Mouse (Mus musculus) v-Abl transformed pro-B cells (cell line): ENCODE data around the gene Mlh3.

Experiments used
- in situ Hi-C, 2 experiments: fragments of 400-800 bp; cut with MboI; formaldehyde crosslinking; loops; one replicate each; pipeline ENCODE4 v1.15.1; 2025; ENCODE audit not compliant: unreplicated experiment in 2 of 2

Gene Mlh3

DNA sequence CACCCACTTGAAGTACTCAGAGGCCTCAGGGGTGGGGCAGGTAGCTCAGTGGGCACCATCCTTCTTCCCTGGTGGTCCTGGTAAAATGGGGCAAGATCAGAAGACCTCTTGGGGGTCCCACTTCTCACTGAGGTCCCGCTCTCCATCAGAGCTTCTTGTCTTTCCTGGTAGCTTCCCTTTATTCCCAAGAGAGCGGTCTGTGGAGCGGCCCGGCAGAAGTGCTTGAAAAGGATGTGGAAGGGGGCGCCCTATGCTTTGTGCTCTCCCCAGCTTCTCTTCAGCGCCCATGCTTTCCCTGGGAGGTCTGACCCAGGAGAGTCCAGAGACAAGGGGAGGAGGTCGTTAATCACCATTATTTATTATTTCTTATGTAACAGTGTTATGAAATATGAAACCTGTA is 73.0 kb downstream of the Mlh3 start:
- in situ Hi-C loops = no loop called here

DNA sequence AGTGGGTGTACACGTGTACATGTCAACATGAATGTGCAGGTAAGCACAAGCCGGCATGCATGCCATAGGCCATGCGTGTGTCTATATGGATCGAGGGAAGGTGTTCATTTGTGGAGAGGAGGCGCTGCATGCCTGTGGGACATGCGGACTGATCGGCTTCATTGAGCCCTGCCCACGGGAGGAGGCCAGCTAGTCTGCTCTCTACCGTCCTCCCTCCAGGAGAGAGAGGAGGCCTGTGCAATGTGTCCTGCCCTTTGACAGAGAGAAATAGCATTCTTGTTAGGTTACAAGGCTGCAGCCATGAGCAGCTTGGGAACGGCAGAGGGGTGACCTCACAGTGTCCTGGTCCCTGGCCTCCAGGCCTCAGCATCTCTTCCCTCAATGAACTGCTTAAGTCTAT is 74.2 kb downstream of the Mlh3 start:
- in situ Hi-C loops = no loop called here

DNA sequence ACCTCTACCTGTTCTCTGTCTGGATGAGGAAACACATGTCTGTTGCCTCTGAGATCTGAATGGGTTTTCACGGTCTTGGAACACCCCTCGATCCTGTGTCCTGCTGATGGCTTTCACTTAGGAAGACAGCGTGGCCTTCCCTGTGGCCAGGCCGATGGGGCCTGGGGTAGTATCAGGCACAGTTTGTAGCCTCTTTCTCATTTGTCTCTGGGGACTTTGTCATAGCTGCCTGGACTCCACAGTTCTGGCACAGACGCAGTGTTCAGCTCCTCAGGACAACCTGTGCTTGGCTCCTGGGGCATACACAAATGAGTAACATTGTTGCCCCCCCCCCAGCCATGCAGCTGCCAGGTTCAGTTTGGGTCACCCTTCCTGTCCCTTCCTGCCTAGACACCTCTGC is 75.3 kb downstream of the Mlh3 start:
- in situ Hi-C loops = no loop called here

DNA sequence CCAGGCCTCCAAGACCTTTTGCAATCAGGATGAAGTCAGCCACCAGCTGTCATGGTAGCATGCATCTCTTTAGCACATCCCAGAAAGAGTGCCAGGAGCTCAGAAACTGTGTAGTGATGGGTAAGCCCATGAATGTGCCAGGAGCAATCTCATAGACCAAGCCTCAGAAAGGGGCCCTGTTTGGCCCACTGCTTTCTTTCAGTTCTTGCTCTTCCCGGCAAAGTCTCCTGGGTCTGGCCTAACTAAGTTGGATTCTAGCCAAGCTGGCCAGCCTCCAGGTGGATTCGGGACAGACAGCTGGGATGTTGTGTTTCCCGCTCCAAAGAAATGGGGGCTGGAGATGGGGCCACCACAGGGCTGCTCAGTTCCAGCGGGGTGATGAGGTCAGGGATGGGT is 75.8 kb downstream of the Mlh3 start:
- in situ Hi-C loops = no loop called here

DNA sequence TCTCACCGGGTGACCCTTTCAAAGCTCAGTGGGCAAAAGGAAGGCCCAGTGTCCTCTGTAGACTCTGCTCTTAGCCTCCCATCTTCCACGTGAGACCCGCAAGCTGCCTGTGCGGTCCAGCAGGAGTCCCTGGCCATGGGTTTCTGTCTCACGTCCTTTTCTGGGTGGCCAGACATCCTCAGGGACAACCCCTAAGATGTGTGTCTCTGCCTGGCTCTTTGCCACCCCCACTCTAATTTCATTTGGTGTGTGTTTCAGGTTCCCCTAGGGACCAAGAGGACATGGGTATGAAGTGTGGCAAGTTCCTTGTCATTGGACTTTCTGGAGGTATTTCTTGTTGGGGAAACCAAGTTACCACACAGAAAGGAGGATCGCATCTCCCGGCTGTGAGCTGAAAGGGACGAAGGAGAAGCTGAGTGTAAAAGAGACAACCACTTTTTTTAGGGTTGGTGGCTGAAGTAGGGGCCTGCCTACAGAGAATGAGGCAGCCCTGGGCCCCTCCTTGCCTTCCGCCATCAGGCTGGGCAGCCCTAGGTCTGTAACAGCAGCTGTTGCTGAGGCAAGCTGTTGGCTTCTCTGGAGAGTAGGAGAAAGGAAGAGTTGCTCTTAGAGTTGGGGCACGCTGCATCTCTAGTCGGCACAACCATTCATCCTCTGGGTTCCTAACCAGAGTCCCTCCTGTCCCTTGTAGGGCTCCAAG is 76.3 kb downstream of the Mlh3 start:
- in situ Hi-C loops = no loop called here

DNA sequence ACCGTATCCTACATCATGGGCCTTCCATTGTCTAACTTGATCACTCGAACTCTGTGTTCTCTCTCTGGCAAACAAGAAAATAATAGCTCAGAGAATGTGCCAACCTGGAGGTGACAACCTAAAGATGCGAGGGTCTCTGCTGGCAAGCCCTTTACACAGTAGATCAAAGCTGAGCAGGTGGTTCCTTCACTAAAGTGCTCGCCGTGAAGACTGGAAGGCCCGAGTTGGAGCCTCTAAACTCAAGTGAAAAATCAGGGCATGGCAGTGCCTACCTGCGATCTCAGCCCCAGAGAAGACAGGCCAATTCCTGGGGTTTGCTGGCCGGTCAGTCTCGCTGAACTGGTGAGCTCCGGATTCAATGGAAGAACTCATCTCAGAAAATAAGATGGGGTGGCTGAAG is 77.3 kb downstream of the Mlh3 start:
- in situ Hi-C loops = no loop called here

DNA sequence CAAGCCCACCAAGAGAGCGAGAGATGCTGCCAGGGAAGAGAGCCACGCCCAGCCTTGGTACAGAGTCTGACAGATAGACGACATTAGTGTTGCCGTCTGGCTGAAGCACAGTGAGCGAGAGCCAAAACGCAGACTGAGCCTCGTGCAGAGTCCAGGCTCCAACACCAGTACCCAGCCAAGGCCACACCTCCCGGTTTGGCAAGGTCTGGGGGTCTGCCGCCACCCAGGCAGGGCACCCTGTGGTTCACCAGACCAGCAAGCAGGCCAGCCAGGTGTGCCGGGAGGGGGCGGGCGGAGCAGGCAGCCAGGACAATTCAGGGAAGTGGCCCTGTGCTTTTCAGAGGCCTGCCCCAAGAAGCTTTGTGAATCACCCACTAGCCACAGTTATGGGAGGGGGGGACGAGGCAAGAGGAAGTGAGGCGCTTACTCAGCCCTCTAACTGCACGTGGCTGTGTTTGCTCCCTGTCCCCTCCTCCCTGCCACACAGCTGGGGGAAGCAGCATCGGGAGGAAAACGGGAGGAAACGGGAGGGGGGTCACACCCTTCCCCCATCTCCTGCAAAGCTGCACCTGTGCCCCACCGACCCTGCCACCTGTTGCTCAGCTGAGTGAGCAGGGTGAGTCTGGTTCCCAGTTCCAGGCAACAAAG is 77.8 kb downstream of the Mlh3 start:
- in situ Hi-C loops = no loop called here

DNA sequence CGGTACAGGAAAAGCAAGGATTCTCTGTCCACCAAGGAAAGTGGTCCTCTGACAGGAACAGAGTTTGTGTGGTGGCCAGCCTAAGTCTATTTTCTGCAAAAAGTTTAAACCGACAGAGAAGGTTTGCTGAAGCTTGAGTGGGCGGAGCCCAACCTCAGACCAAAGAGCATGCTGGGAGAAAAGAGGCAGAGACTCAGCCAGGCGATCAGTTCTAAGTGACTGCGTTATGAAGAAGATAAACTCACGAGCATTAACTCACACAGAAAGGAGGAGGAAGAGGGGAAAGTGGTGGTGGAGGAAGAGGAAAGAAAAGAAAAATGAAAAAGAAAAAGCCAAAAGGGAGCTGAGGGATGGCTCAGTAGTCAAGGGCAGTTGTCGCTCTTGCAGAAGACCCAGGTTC is 80.1 kb downstream of the Mlh3 start:
- in situ Hi-C loops = no loop called here

DNA sequence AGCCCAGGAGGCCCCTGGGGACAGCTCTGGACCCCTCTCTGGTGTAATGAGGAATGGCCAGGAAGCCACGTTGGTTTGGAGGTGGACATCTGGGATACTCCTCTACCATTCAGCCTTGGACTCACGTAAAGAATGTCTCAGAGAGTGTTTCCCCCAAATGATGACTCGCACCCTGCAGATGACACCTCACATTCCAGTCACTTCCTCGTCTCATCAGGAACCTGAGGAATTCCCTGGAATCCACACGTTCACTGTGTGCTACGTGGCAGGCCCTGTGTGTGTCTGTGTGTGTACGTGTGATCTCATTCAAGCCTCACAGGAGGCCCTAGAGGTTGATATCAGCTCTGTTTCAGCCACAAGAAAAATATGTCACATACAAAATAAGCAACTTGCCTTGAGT is 84.0 kb downstream of the Mlh3 start:
- in situ Hi-C loops = no loop called here

DNA sequence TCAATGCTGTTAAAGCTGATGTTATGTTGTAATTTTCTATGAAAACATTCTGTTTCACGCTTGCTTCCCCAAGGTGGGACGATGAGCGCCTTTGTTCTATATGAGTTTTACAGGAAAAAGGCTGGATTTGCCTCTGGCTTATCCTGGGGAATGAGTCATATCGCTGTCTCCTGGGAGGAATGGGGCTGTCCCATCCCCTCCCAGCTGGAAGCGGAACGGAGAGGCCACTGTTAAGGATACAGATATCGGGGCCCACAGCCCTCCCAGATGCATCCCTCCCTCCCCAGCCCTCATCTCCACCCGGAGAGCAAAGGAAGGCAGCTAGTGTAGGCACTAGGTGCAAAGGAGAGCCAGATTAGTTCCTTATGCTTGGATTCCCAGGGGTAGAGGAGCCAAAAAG is 84.6 kb downstream of the Mlh3 start:
- in situ Hi-C loops = no loop called here
